Mouse (Mus musculus) thymus, adult 2 months (tissue): ENCODE results near the gene Pde11a.

Source experiments
- CTCF ChIP-seq: fragments of 200-500 bp; IDR thresholded peaks from 2 replicates; pipeline ENCODE4 v1.5.1; 2012; ENCODE audit warnings: mild to moderate bottlenecking, control low read depth, low read length, moderate library complexity, borderline replicate concordance; ENCODE audit not compliant: control insufficient read depth, poor library complexity, insufficient read depth; ENCODE audit errors: extremely low read depth
- POLR2A ChIP-seq: fragments of 200-500 bp; IDR thresholded peaks from 2 replicates; pipeline ENCODE4 v1.6.1; 2012; ENCODE audit warnings: mild to moderate bottlenecking, low read length, control low read depth, moderate library complexity; ENCODE audit not compliant: control insufficient read depth, poor library complexity, insufficient read depth; ENCODE audit errors: extremely low read depth

GRCm38 (mm10) chr2:76006194-76006593 is 332.4 kb downstream of the Pde11a start:
- TF ChIP-seq CTCF, result no peak
- no peak for TF ChIP-seq POLR2A
